Mouse (Mus musculus) stomach, embryonic 16.5 days (tissue): ENCODE results near the gene Spata13. TPM values are rescaled to one million over a fixed set of nuclear protein-coding genes. Genes with fewer than 3 reads are reported as not detected.
A peak's percentile ranks its signal among the peaks of the same experiment; 100 is the strongest.

Experiments
- ATAC-seq: fragments of 200-750 bp; cut with Nextera tagmentation; 2 replicates; pipeline ENCODE4 v1.8.0; 2017; ENCODE audit warnings: moderate number of reproducible peaks, moderate TSS enrichment; ENCODE audit not compliant: insufficient read depth, low FRiP score
- H3K27ac ChIP-seq: fragments of 300-500 bp; sonication (generic); 2 replicates; pipeline ENCODE4 v1.5.1; 2014; ENCODE audit warnings: low read length
- H3K27me3 ChIP-seq: fragments of 300-500 bp; sonication (generic); 2 replicates; pipeline ENCODE4 v1.6.1; 2014; ENCODE audit warnings: low read length, control low read depth, mixed read lengths; ENCODE audit not compliant: control insufficient read depth, insufficient read depth
- H3K36me3 ChIP-seq: fragments of 300-500 bp; sonication (generic); 2 replicates; pipeline ENCODE4 v1.6.1; 2014; ENCODE audit warnings: low read length; ENCODE audit not compliant: control insufficient read depth, insufficient read depth
- H3K4me1 ChIP-seq: fragments of 300-500 bp; sonication (generic); 2 replicates; pipeline ENCODE4 v1.6.1; 2014; ENCODE audit warnings: low read length, control low read depth, mixed read lengths; ENCODE audit not compliant: control insufficient read depth, insufficient read depth
- H3K4me2 ChIP-seq: fragments of 300-500 bp; sonication (generic); 2 replicates; pipeline ENCODE4 v1.6.1; 2014; ENCODE audit warnings: low read depth, low read length, mixed read lengths
- H3K4me3 ChIP-seq: fragments of 300-500 bp; sonication (generic); replicated peaks from 2 replicates; pipeline ENCODE4 v1.5.1; 2014; ENCODE audit warnings: mild to moderate bottlenecking, low read length
- H3K9ac ChIP-seq: fragments of 300-500 bp; sonication (generic); 2 replicates; pipeline ENCODE4 v1.6.1; 2014; ENCODE audit warnings: low read length
- H3K9me3 ChIP-seq: fragments of 300-500 bp; sonication (generic); replicated peaks from 2 replicates; pipeline ENCODE4 v1.6.1; 2016; ENCODE audit warnings: low read length, control low read depth; ENCODE audit not compliant: control insufficient read depth
- WGBS: fragments of 180-500 bp; shearing (Covaris S2); extraction: QIAGEN DNeasy Blood & Tissue Kit; methylation state at CpG from one replicate; pipeline ENCODE4 v1.1.7; 2014; 5-methylcytosine and 5-hydroxymethylcytosine counted together
- polyA plus RNA-seq: library from polyadenylated mRNA; unstranded; fragments of >200 nt; fragmentation: Nextera tagmentation; extraction: Ambion mirVana; gene quantifications from 2 replicates; pipeline ENCODE4 v1.2.1, GENCODE M21; 2015

Gene Spata13
- polyA plus RNA-seq, 1 experiment from 2014 or later = 23.2 TPM

DNA sequence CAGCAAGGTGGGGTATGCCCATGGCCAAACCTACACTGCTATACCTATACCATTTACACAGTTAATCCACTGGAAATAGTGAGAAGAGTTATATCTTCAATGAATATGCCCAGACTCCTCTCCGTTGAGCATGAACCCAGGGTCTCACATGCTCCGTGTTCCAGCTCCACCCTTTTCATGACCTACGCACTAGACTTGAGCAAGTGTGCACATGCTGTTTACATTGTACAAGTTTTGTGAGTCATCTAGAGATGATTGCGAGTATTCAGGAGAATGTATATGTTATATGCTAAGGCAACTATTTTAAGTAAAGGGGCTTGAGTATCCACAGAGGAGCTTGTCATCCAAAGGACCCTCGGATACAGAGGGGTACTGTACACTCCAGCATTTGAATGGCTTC, 77.4 kb downstream of the Spata13 start:
- 60% methylated on average over 5 of the region's 5 CpGs for WGBS
- Histone ChIP-seq H3K27me3 (no peaks in the 10 kb centered on the region), H3K27ac (no peak overlapping the region), H3K4me1 (no peaks in the 10 kb centered on the region), H3K4me3 (no peak overlapping the region), H3K36me3 (no peaks in the 10 kb centered on the region), H3K4me2 (no peak overlapping the region), H3K9me3 (no peaks in the 10 kb centered on the region), H3K9ac (no peak overlapping the region)
- ATAC-seq = no peak

DNA sequence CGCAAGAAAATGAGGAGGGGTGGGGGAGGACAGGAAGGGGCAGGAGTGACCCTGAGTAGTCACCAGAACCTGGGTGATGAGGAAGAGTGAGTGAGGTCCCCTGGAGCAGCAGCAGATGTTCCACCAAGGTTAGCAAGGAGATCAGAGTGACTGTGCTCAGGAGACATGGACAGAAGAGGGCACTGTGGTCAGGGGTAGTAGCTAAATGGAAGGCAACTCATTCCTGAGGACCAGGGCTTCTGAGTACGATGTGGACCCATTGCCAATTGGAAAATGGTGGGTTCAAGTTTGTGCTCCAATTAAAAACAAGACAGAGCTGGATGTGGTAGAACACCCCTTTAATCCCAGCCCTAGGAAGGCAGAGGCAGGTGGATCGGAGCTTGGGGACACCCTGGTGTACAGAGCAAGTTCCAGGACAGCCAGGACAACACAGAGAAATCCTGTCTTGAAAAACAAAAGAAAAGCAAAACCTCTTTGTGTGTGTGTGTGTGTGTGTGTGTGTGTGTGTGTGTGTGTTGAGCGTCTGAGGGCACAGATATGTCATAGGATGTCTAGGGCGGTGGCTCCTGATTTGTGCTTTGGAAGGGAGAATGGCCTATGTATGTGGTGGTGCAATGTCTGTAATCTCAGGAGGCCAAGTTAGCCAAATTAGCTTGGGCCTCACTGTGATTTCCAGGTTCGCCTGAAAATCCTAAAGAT, 77.9 kb downstream of the Spata13 start:
- Histone ChIP-seq H3K4me1 (no peaks in the 10 kb centered on the region), H3K36me3 (no peaks in the 10 kb centered on the region), H3K4me3 (no peak overlapping the region), H3K4me2 (no peak overlapping the region), H3K27ac (no peak overlapping the region), H3K9ac (no peak overlapping the region), H3K27me3 (no peaks in the 10 kb centered on the region), H3K9me3 (no peaks in the 10 kb centered on the region)
- WGBS = 84% methylated on average over 6 of the region's 6 CpGs
- no peak for ATAC-seq

GRCm38 (mm10) chr14:60712289-60712830, 78.6 kb downstream of the Spata13 start:
- Histone ChIP-seq H3K4me1 (no peaks in the 10 kb centered on the region), H3K27me3 (no peaks in the 10 kb centered on the region), H3K27ac (no peak overlapping the region), H3K36me3 (no peaks in the 10 kb centered on the region), H3K4me2 (no peak overlapping the region), H3K4me3 (no peak overlapping the region), H3K9me3 (no peaks in the 10 kb centered on the region), H3K9ac (no peak overlapping the region)
- ATAC-seq = no peak
- 85% methylated on average over 11 of the region's 11 CpGs for WGBS

DNA sequence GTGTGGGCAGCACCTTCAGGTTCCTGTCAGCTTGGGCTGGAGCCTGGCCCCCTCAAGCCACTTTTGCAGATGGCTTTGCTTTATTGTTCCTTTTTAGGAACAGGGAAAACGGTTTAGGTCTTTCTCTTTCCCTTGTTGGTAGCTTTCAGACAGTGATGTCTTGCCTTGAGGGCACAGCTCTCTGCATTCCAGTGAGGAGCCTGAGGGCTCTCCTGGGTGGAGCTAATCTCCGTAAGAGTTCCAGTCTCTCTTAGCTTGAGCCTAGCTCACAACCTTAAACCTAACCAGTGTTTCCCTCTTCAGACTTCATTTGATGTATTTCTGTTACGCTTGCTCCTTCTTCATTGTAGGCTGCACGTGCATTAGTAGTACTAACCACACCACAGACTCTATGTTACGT, 81.9 kb downstream of the Spata13 start:
- H3K9me3 ChIP-seq = no peaks in the 10 kb centered on the region
- no peak for ATAC-seq
- H3K4me3 ChIP-seq = no peak overlapping the region
- H3K4me1 ChIP-seq = no peaks in the 10 kb centered on the region
- no peaks in the 10 kb centered on the region for H3K36me3 ChIP-seq
- no peaks in the 10 kb centered on the region for H3K27me3 ChIP-seq
- H3K9ac ChIP-seq = no peak overlapping the region
- 83% methylated on average over 5 of the region's 5 CpGs for WGBS
- H3K27ac ChIP-seq = no peak overlapping the region
- no peak overlapping the region for H3K4me2 ChIP-seq

DNA sequence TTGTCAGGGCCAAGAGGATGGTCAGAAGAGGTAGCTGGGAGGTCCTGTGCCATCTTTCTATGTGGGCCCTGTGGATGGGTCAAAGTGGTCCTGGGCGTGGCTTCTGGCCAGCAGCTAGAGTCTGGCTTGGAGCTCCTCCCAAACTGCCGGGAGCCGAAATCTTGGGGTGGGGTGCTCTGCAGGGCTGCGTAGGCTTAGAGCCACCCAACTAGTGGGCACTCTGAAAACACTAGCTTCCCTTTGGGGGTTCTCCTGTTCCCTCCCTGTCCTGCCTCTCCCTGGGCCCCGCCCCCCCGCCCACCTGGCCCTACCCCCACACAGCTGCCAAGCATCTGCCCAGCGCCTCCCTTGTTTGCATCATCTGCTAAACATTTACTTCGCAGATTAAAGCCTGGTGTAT, 87.5 kb downstream of the Spata13 start:
- 36% methylated on average over 8 of the region's 8 CpGs for WGBS
- no peaks in the 10 kb centered on the region for H3K36me3 ChIP-seq
- peak overlapping the region; percentile 55; the same call in 1 of the 2 replicates for H3K27ac ChIP-seq

DNA sequence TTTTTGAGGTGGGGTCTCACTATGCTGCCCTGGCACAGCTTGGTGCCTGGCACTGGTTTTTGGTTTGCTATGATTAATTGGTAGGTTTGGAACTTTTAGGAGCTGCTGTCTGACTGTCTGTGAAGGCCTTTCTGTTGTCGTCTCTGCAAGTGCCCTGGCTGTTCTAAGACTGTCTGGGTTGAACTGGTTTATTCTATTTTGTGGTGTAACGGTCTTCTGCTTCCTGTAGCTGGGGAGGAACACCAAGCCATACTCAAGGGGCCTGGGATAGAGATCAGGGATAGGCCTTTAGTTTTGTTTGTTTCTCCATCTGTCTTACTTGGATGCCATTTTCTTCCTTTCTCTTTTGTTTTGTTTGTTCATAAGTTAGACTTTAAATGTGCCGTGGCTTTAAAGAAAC, 88.1 kb downstream of the Spata13 start:
- Histone ChIP-seq H3K4me2 (no peak overlapping the region), H3K27ac (peak overlapping the region; percentile 20; the same call in 1 of the 2 replicates), H3K9me3 (no peaks in the 10 kb centered on the region), H3K36me3 (no peaks in the 10 kb centered on the region), H3K4me1 (peaks cover 5% of the 10 kb centered on the region; the same call in 1 of the 2 replicates), H3K27me3 (no peaks in the 10 kb centered on the region), H3K4me3 (no peak overlapping the region), H3K9ac (no peak overlapping the region)
- WGBS = 49% methylated on average over 3 of the region's 3 CpGs
- no peak for ATAC-seq

More for the DNA sequence above, 87.5 kb downstream of the Spata13 start:
- no peak overlapping the region for H3K4me2 ChIP-seq
- H3K9ac ChIP-seq = no peak overlapping the region
- H3K9me3 ChIP-seq = no peaks in the 10 kb centered on the region
- H3K4me1 ChIP-seq = peaks cover 5% of the 10 kb centered on the region; the same call in 1 of the 2 replicates
- ATAC-seq = peak; percentile 34; the same call in 1 of the 2 replicates
- H3K4me3 ChIP-seq = no peak overlapping the region
- H3K27me3 ChIP-seq = no peaks in the 10 kb centered on the region

DNA sequence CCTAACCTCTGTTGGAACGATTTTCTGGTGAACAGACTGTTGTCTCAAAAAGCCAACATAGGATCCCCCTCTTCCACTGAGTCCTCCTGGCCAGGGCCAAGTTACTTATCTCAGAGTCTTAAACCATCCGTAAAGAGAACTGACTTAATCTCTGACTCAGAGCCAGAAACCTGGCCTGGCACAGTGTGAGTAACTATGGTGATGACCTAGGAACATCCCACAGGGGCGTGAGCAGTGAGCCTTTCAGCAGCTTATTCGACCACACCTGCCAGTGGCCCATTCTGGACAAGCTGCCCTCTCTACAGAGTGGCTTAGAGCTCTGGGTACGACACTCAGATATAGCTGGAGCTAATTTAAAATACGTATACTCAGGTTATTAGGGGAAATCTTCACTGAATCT, 92.3 kb downstream of the Spata13 start:
- Histone ChIP-seq H3K4me3 (no peak overlapping the region), H3K9me3 (no peaks in the 10 kb centered on the region), H3K36me3 (no peaks in the 10 kb centered on the region), H3K27ac (no peak overlapping the region), H3K4me1 (peaks cover 5% of the 10 kb centered on the region; the same call in 1 of the 2 replicates), H3K27me3 (no peaks in the 10 kb centered on the region), H3K9ac (no peak overlapping the region), H3K4me2 (no peak overlapping the region)
- peak; percentile 35; the same call in 1 of the 2 replicates for ATAC-seq
- 62% methylated on average over 6 of the region's 6 CpGs for WGBS

- Histone ChIP-seq H3K27me3 (no peaks in the 10 kb centered on the region), H3K27ac (no peak overlapping the region), H3K4me2 (no peak overlapping the region), H3K36me3 (no peaks in the 10 kb centered on the region), H3K4me3 (no peak overlapping the region), H3K9me3 (no peaks in the 10 kb centered on the region), H3K4me1 (peaks cover 2% of the 10 kb centered on the region; the same call in 1 of the 2 replicates), H3K9ac (no peak overlapping the region)
- ATAC-seq = no peak
- WGBS = 68% methylated on average over 4 of the region's 4 CpGs
These were observed 93.3 kb downstream of the Spata13 start for GRCm38 (mm10) chr14:60727130-60727529.

DNA sequence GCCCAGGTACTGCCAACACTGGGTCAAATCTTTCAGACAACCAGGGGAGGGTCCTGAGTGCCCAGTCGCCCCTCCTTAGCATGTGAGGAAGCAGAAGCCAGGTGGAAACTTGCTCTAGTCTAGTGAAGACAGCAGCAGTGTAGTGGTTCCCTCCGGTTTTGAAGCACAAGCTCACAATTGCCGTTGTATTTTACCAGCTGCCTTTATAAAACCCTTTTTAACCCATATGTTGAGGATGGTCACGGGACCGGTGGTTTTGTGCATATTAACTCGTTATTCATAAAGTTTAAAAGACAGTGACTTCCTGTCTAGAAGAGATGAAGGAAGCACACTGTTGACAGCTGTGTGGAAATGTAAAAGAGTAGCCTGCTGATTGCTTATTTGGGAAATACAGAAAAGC, 98.3 kb downstream of the Spata13 start:
- WGBS = 42% methylated on average over 6 of the region's 6 CpGs
- Histone ChIP-seq H3K36me3 (no peaks in the 10 kb centered on the region), H3K4me3 (no peak overlapping the region), H3K27me3 (no peaks in the 10 kb centered on the region), H3K4me1 (peaks cover 34% of the 10 kb centered on the region), H3K27ac (no peak overlapping the region), H3K4me2 (no peak overlapping the region), H3K9ac (no peak overlapping the region), H3K9me3 (no peaks in the 10 kb centered on the region)
- ATAC-seq = no peak
